Mouse (Mus musculus) thymus, adult 2 months (tissue): ENCODE measurements around the gene Lmo4. TPM values are rescaled to one million over a fixed set of nuclear protein-coding genes. Genes with fewer than 3 reads are reported as not detected.

Source experiments
- DNase-seq: peaks from one replicate; pipeline ENCODE4 v3.0.0; 2021
- H3K27ac ChIP-seq: fragments of 200-500 bp; 2 replicates; pipeline ENCODE4 v1.5.1; 2012; ENCODE audit warnings: low read length, control low read depth; ENCODE audit not compliant: control insufficient read depth, insufficient read depth
- H3K27me3 ChIP-seq: fragments of 200-500 bp; 2 replicates; pipeline ENCODE4 v1.6.1; 2012; ENCODE audit warnings: mild to moderate bottlenecking, low read length, moderate library complexity, mixed read lengths; ENCODE audit not compliant: control insufficient read depth, insufficient read depth
- H3K36me3 ChIP-seq: fragments of 200-500 bp; 2 replicates; pipeline ENCODE4 v1.6.1; 2012; ENCODE audit warnings: mild to moderate bottlenecking, low read length, moderate library complexity; ENCODE audit not compliant: control insufficient read depth, insufficient read depth
- H3K4me1 ChIP-seq: fragments of 200-500 bp; replicated peaks from 2 replicates; pipeline ENCODE4 v1.6.1; 2012; ENCODE audit warnings: low read length; ENCODE audit not compliant: control insufficient read depth, insufficient read depth
- H3K4me3 ChIP-seq: fragments of 200-500 bp; 2 replicates; pipeline ENCODE4 v1.5.1; 2012; ENCODE audit warnings: mild to moderate bottlenecking, low read length, control low read depth, moderate library complexity; ENCODE audit not compliant: control insufficient read depth, insufficient read depth
- CTCF ChIP-seq: fragments of 200-500 bp; IDR thresholded peaks from 2 replicates; pipeline ENCODE4 v1.5.1; 2012; ENCODE audit warnings: mild to moderate bottlenecking, control low read depth, low read length, moderate library complexity, borderline replicate concordance; ENCODE audit not compliant: control insufficient read depth, poor library complexity, insufficient read depth; ENCODE audit errors: extremely low read depth
- POLR2A ChIP-seq: fragments of 200-500 bp; IDR thresholded peaks from 2 replicates; pipeline ENCODE4 v1.6.1; 2012; ENCODE audit warnings: mild to moderate bottlenecking, low read length, control low read depth, moderate library complexity; ENCODE audit not compliant: control insufficient read depth, poor library complexity, insufficient read depth; ENCODE audit errors: extremely low read depth
- WGBS: fragments of 180-500 bp; shearing (Covaris S2); methylation state at CpG from one replicate; pipeline ENCODE4 v1.1.7; 2018; 5-methylcytosine and 5-hydroxymethylcytosine counted together
- polyA plus RNA-seq: library from polyadenylated mRNA; depleted of rRNA; stranded (reverse); fragments of >200 nt; gene quantifications from 2 replicates; pipeline ENCODE4 v1.2.3, GENCODE M21; 2012

Lmo4 gene
- polyA plus RNA-seq, 1 experiment = 99.1 TPM

DNA sequence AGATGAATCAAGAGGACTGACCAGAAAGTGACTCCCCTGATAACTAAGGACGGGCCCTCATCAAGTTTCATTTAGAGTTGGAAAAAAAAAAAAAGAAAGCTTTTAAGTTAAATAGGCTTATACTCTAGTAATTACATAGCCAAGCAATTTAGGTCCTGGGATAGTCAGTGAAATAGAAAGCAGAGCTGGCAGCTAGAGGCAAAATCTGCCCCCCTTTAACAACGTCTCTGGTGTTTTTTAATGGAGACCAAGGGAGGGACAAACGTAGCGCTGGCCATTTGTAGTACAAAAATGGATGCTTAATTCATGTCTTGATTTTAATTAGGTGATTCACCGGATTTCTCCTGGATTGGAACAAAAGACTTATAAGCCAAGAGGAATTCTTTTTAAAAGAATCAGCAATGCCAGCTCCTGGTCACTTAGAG, 1.0 kb downstream of the Lmo4 start:
- H3K27ac ChIP-seq = peak overlapping the region; percentile 79
- DNase-seq = no peak
- peaks cover 11% of the 10 kb centered on the region for H3K4me1 ChIP-seq
- H3K4me3 ChIP-seq = peak overlapping the region; percentile 68
- TF ChIP-seq POLR2A (no peak), CTCF (no peak)
- 0 out of 2 replicates have a peak, but pooled peaks cover 4% of the 10 kb centered on the region for H3K36me3 ChIP-seq
- H3K27me3 ChIP-seq = no peaks in the 10 kb centered on the region
- 3% methylated on average over 5 of the region's 5 CpGs for WGBS

- DNase-seq = peak; percentile 25
- H3K36me3 ChIP-seq = 0 out of 2 replicates have a peak, but pooled peaks cover 4% of the 10 kb centered on the region
- peaks cover 14% of the 10 kb centered on the region for H3K4me1 ChIP-seq
- H3K4me3 ChIP-seq = peak overlapping the region; percentile 48
- 0 out of 2 replicates have a peak overlapping the region, but pooled peaks have one; percentile 32 for H3K27ac ChIP-seq
- WGBS = 1% methylated on average over 15 of the region's 15 CpGs
- TF ChIP-seq POLR2A (no peak), CTCF (no peak)
- no peaks in the 10 kb centered on the region for H3K27me3 ChIP-seq
These were observed 1.6 kb downstream of the Lmo4 start for GRCm38 (mm10) chr3:144203259-144203987.

- Histone ChIP-seq H3K36me3 (0 out of 2 replicates have a peak, but pooled peaks cover 4% of the 10 kb centered on the region), H3K27me3 (no peaks in the 10 kb centered on the region), H3K4me3 (peak overlapping the region; percentile 65), H3K4me1 (peaks cover 16% of the 10 kb centered on the region), H3K27ac (no peak overlapping the region)
- TF ChIP-seq CTCF = no peak
- WGBS = under 1% methylated on average over 14 of the region's 14 CpGs
- DNase-seq = no peak
These were observed 2.3 kb downstream of the Lmo4 start for GRCm38 (mm10) chr3:144202574-144203258.

GRCm38 (mm10) chr3:144201794-144202573, 3.0 kb downstream of the Lmo4 start:
- Histone ChIP-seq H3K4me1 (peaks cover 16% of the 10 kb centered on the region), H3K27ac (peak overlapping the region; percentile 61), H3K27me3 (no peaks in the 10 kb centered on the region), H3K36me3 (0 out of 2 replicates have a peak, but pooled peaks cover 4% of the 10 kb centered on the region), H3K4me3 (peak overlapping the region; percentile 65)
- WGBS = under 1% methylated on average over 64 of the region's 64 CpGs
- TF ChIP-seq POLR2A = peak; percentile 44; the same call in 1 of the 2 replicates
- TF ChIP-seq CTCF = no peak
- peak; percentile 89 for DNase-seq

DNA sequence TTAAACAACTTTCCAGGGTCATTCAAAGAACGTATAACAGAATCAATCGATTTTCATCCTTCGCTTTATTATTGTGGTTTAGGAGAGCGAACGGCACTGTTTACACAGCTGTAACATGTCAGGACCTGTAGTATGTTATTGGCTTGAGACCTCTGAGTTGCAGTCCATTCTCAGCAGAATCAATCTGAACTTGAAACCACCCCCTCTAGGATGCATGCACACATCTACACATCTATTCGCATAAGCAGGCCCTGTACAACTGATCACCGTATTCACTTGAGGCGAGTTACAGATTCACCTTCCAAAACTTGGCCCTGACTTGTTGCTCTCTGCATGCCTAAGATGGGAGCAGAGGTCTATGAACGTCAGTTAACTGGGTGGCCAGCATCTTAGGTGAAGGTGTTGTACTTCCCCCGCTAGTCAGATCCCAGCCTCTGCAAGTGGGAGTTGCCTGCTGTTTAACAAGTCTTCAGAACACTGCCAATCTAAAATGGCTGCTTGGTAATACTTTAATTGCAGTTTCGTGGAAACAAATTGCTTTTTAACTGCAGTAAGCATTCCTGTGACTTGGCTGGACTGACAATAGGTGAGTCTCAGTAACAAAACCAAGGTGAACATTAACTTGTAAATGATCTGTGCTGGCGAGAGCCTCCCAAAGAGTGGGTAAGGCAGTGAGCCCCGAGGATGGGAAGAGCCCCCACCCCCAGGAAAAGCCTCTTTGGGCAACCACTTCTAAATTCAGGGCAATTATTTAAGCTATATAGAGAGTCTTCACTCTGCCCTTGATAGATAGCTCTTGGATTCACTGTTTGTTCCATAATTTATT, 19.5 kb downstream of the Lmo4 start:
- Histone ChIP-seq H3K36me3 (peaks cover 30% of the 10 kb centered on the region), H3K27me3 (no peaks in the 10 kb centered on the region), H3K27ac (no peak overlapping the region), H3K4me3 (no peak overlapping the region), H3K4me1 (no peaks in the 10 kb centered on the region)
- 92% methylated on average over 13 of the region's 13 CpGs for WGBS
- TF ChIP-seq POLR2A = no peak
- TF ChIP-seq CTCF = no peak
- DNase-seq = no peak
